Mouse (Mus musculus) liver, postnatal 0 days (tissue): Measurements from ENCODE around the gene Dab1. TPM values are rescaled to one million over a fixed set of nuclear protein-coding genes. Genes with fewer than 3 reads are reported as not detected.

Source experiments
- ATAC-seq: fragments of 200-750 bp; cut with Nextera tagmentation; 2 replicates; pipeline ENCODE4 v1.8.0; 2017; ENCODE audit warnings: mild to moderate bottlenecking, moderate library complexity
- DNase-seq: peaks from one replicate; pipeline ENCODE4 v3.0.0-alpha.2; 2016
- H3K27ac ChIP-seq: fragments of 300-500 bp; sonication (generic); 2 replicates; pipeline ENCODE4 v1.5.1; 2014; ENCODE audit warnings: antibody characterized with exemption, moderate library complexity, mild to moderate bottlenecking, low read depth
- H3K27me3 ChIP-seq: fragments of 300-500 bp; sonication (generic); 2 replicates; pipeline ENCODE4 v1.6.1; 2014; ENCODE audit warnings: low read length, control low read depth, mixed read lengths; ENCODE audit not compliant: insufficient read depth
- H3K36me3 ChIP-seq: fragments of 300-500 bp; sonication (generic); replicated peaks from 2 replicates; pipeline ENCODE4 v1.6.1; 2014; ENCODE audit warnings: mild to moderate bottlenecking, control low read depth, low read length, moderate library complexity, mixed read lengths; ENCODE audit not compliant: insufficient read depth
- H3K4me1 ChIP-seq: fragments of 300-500 bp; sonication (generic); 2 replicates; pipeline ENCODE4 v1.6.1; 2014; ENCODE audit warnings: antibody characterized with exemption, mild to moderate bottlenecking, control low read depth; ENCODE audit not compliant: insufficient read depth
- H3K4me2 ChIP-seq: fragments of 300-500 bp; sonication (generic); 2 replicates; pipeline ENCODE4 v1.6.1; 2014; ENCODE audit warnings: low read depth, mild to moderate bottlenecking, low read length, moderate library complexity, mixed read lengths
- H3K4me3 ChIP-seq: fragments of 300-500 bp; sonication (generic); 2 replicates; pipeline ENCODE4 v1.5.1; 2014; ENCODE audit warnings: low read depth, low read length
- H3K9ac ChIP-seq: fragments of 300-500 bp; sonication (generic); replicated peaks from 2 replicates; pipeline ENCODE4 v1.6.1; 2014; ENCODE audit warnings: mild to moderate bottlenecking, moderate library complexity
- H3K9me3 ChIP-seq: fragments of 300-500 bp; sonication (generic); 2 replicates; pipeline ENCODE4 v1.6.1; 2016; ENCODE audit warnings: mild to moderate bottlenecking, control low read depth, low read length, mixed read lengths
- CTCF ChIP-seq: sonication (generic); IDR thresholded peaks from 2 replicates; pipeline ENCODE4 v1.5.1; 2016; ENCODE audit warnings: antibody characterized with exemption, low read depth
- EP300 ChIP-seq: IDR thresholded peaks from 2 replicates; pipeline ENCODE4 v1.6.1; 2016; ENCODE audit warnings: antibody characterized with exemption, low read depth, mild to moderate bottlenecking
- WGBS: fragments of 180-500 bp; shearing (Covaris S2); extraction: QIAGEN DNeasy Blood & Tissue Kit; methylation state at CpG from one replicate; pipeline ENCODE4 v1.1.7; 2014; ENCODE audit not compliant: insufficient replicate concordance; 5-methylcytosine and 5-hydroxymethylcytosine counted together
- polyA plus RNA-seq: library from polyadenylated mRNA; unstranded; fragments of >200 nt; fragmentation: Nextera tagmentation; extraction: Ambion mirVana; gene quantifications from 2 replicates; pipeline ENCODE4 v1.2.1, GENCODE M21; 2015

Dab1 gene
- polyA plus RNA-seq, 1 experiment from 2014 or later = 1.1 TPM

- H3K36me3 ChIP-seq = no peaks in the 10 kb centered on the region
- no peak overlapping the region for H3K9ac ChIP-seq
- no peak overlapping the region for H3K27ac ChIP-seq
- no peaks in the 10 kb centered on the region for H3K4me1 ChIP-seq
- WGBS = 55% methylated on average over 4 of the region's 4 CpGs
- no peak overlapping the region for H3K4me3 ChIP-seq
- H3K9me3 ChIP-seq = no peaks in the 10 kb centered on the region
- no peak for TF ChIP-seq EP300
- H3K4me2 ChIP-seq = no peak overlapping the region
- DNase-seq (no peak), ATAC-seq (no peak)
- H3K27me3 ChIP-seq = no peaks in the 10 kb centered on the region
These were observed 1078.5 kb downstream of the Dab1 start for GRCm38 (mm10) chr4:104697703-104698102.

GRCm38 (mm10) chr4:104705664-104706645 is 1086.8 kb downstream of the Dab1 start:
- Histone ChIP-seq H3K4me2 (no peak overlapping the region), H3K36me3 (no peaks in the 10 kb centered on the region), H3K9ac (no peak overlapping the region), H3K27me3 (no peaks in the 10 kb centered on the region), H3K9me3 (no peaks in the 10 kb centered on the region), H3K27ac (no peak overlapping the region), H3K4me1 (no peaks in the 10 kb centered on the region), H3K4me3 (no peak overlapping the region)
- TF ChIP-seq CTCF = no peak
- no peak for TF ChIP-seq EP300
- 66% methylated on average over 10 of the region's 10 CpGs for WGBS
- no peak for ATAC-seq
- DNase-seq = no peak

- no peak for DNase-seq
- no peaks in the 10 kb centered on the region for H3K9me3 ChIP-seq
- no peak overlapping the region for H3K9ac ChIP-seq
- no peak overlapping the region for H3K4me3 ChIP-seq
- WGBS = 67% methylated on average over 15 of the region's 15 CpGs
- H3K27me3 ChIP-seq = no peaks in the 10 kb centered on the region
- no peaks in the 10 kb centered on the region for H3K4me1 ChIP-seq
- H3K27ac ChIP-seq = no peak overlapping the region
- H3K4me2 ChIP-seq = no peak overlapping the region
- TF ChIP-seq EP300 (no peak), CTCF (no peak)
- no peak for ATAC-seq
- H3K36me3 ChIP-seq = no peaks in the 10 kb centered on the region
These were observed 1093.4 kb downstream of the Dab1 start for GRCm38 (mm10) chr4:104712338-104713083.

- WGBS = 87% methylated on average over 9 of the region's 9 CpGs
These were observed 1095.9 kb downstream of the Dab1 start for GRCm38 (mm10) chr4:104714925-104715519.

DNA sequence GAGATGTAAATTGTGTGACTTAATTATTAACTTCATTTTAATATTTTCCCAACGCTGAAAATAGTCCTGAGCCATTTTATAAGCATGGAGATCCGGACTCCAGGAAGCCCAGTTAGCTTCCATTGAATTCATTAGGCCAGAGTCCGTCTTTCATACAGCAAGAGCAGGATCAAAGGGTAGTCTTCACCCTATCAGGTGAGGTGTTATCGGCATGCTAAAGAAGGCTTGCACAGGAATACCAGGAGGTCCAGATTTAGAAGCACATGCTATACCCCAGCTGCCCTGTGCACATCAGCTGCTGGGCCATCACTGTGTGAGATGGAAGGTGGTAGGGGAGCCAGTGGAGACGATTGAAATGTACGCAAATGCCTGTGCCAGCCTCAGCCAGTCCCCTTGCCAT is 1096.7 kb downstream of the Dab1 start:
- Histone ChIP-seq H3K4me2 (no peak overlapping the region), H3K36me3 (no peaks in the 10 kb centered on the region), H3K4me3 (no peak overlapping the region), H3K27ac (no peak overlapping the region), H3K9me3 (no peaks in the 10 kb centered on the region), H3K9ac (no peak overlapping the region), H3K4me1 (no peaks in the 10 kb centered on the region), H3K27me3 (no peaks in the 10 kb centered on the region)
- ATAC-seq = no peak
- no peak for DNase-seq
- WGBS = 74% methylated on average over 6 of the region's 6 CpGs
- TF ChIP-seq CTCF (no peak), EP300 (no peak)

More at GRCm38 (mm10) chr4:104714925-104715519, 1095.9 kb downstream of the Dab1 start:
- TF ChIP-seq EP300 (no peak), CTCF (no peak)
- no peaks in the 10 kb centered on the region for H3K36me3 ChIP-seq
- no peak overlapping the region for H3K4me2 ChIP-seq
- ATAC-seq (no peak), DNase-seq (no peak)
- H3K27ac ChIP-seq = no peak overlapping the region
- no peak overlapping the region for H3K9ac ChIP-seq
- no peaks in the 10 kb centered on the region for H3K27me3 ChIP-seq
- H3K4me3 ChIP-seq = no peak overlapping the region
- H3K9me3 ChIP-seq = no peaks in the 10 kb centered on the region
- H3K4me1 ChIP-seq = no peaks in the 10 kb centered on the region

DNA sequence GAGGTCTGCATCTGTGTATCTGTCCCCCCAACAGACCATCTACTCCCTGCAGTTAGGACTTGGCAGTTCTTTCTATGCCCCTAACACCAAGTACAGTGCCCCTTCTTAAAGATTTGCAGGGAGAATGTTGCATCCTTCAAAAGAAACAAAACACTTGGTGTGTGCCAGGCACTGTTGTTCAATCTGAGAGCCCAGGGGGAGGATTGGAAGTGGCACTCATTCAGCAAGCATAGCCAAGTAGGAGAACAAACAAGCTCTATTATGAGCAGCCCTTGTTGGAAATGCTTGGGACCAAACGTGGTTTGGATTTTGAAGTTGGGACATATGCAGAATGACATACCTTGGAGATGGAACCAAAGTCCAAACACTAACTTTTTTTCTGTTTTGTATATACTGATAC is 1097.3 kb downstream of the Dab1 start:
- Histone ChIP-seq H3K9me3 (no peaks in the 10 kb centered on the region), H3K4me1 (no peaks in the 10 kb centered on the region), H3K27me3 (no peaks in the 10 kb centered on the region), H3K36me3 (no peaks in the 10 kb centered on the region), H3K4me3 (no peak overlapping the region), H3K27ac (no peak overlapping the region), H3K4me2 (no peak overlapping the region), H3K9ac (no peak overlapping the region)
- 64% methylated on average over 1 of the region's 1 CpGs for WGBS
- no peak for DNase-seq
- no peak for ATAC-seq
- TF ChIP-seq CTCF (no peak), EP300 (no peak)
